Mouse (Mus musculus): ENCODE data around the gene Sirt1.

GRCm38 (mm10) chr10:63337951-63338836 is 43.3 kb downstream of the Sirt1 start:
- TF ChIP-seq CTCF (conservative IDR thresholded peaks at IDR 0.05; ENCODE audit: low read length) (no peak), POU5F1 (IDR thresholded peaks at IDR 0.05; ENCODE audit: borderline replicate concordance, low read length) (no peak), NANOG (IDR thresholded peaks at IDR 0.05; ENCODE audit: borderline replicate concordance, low read length) (no peak)
